Mouse (Mus musculus): ENCODE data around the gene Gramd1a.

Gramd1a gene

GRCm38 (mm10) chr7:31155296-31156033 lies at the start of gene Gramd1a:
Gene Gramd1a, minus strand, starts transcription at chr7:31155896.
- TF ChIP-seq GATA4 (IDR thresholded peaks at IDR 0.05; ENCODE audit: insufficient replicate concordance, low read length) = no peak

GRCm38 (mm10) chr7:31195591-31196307 lies 40.1 kb upstream of the Gramd1a start:
- no peak for TF ChIP-seq GATA4 (IDR thresholded peaks at IDR 0.05; ENCODE audit: insufficient replicate concordance, low read length)

- no peak for TF ChIP-seq GATA4 (IDR thresholded peaks at IDR 0.05; ENCODE audit: insufficient replicate concordance, low read length)
These were observed 29.0 kb upstream of the Gramd1a start for GRCm38 (mm10) chr7:31184711-31185110.

- TF ChIP-seq GATA4 (IDR thresholded peaks at IDR 0.05; ENCODE audit: insufficient replicate concordance, low read length) = no peak
These were observed 27.2 kb upstream of the Gramd1a start for GRCm38 (mm10) chr7:31182863-31183262.

GRCm38 (mm10) chr7:31176886-31177763 lies 21.4 kb upstream of the Gramd1a start:
- no peak for TF ChIP-seq GATA4 (IDR thresholded peaks at IDR 0.05; ENCODE audit: insufficient replicate concordance, low read length)

GRCm38 (mm10) chr7:31175096-31175495 lies 19.4 kb upstream of the Gramd1a start:
- no peak for TF ChIP-seq GATA4 (IDR thresholded peaks at IDR 0.05; ENCODE audit: insufficient replicate concordance, low read length)

- no peak for TF ChIP-seq GATA4 (IDR thresholded peaks at IDR 0.05; ENCODE audit: insufficient replicate concordance, low read length)
These were observed 18.8 kb upstream of the Gramd1a start for GRCm38 (mm10) chr7:31174466-31174865.

- TF ChIP-seq GATA4 (IDR thresholded peaks at IDR 0.05; ENCODE audit: insufficient replicate concordance, low read length) = no peak
These were observed 16.5 kb upstream of the Gramd1a start for GRCm38 (mm10) chr7:31172238-31172637.

- TF ChIP-seq GATA4 (IDR thresholded peaks at IDR 0.05; ENCODE audit: insufficient replicate concordance, low read length) = no peak
These were observed 14.8 kb upstream of the Gramd1a start for GRCm38 (mm10) chr7:31170520-31170919.

- TF ChIP-seq GATA4 (IDR thresholded peaks at IDR 0.05; ENCODE audit: insufficient replicate concordance, low read length) = peak; percentile 85; the same call in 1 of the 2 replicates
These were observed 12.7 kb upstream of the Gramd1a start for GRCm38 (mm10) chr7:31168412-31168811.

GRCm38 (mm10) chr7:31164748-31165147 lies 9.1 kb upstream of the Gramd1a start:
- TF ChIP-seq GATA4 (IDR thresholded peaks at IDR 0.05; ENCODE audit: insufficient replicate concordance, low read length) = no peak

- TF ChIP-seq GATA4 (IDR thresholded peaks at IDR 0.05; ENCODE audit: insufficient replicate concordance, low read length) = no peak
These were observed 8.2 kb upstream of the Gramd1a start for GRCm38 (mm10) chr7:31163666-31164577.

- TF ChIP-seq GATA4 (IDR thresholded peaks at IDR 0.05; ENCODE audit: insufficient replicate concordance, low read length) = no peak
These were observed 6.6 kb upstream of the Gramd1a start for GRCm38 (mm10) chr7:31162324-31162723.

GRCm38 (mm10) chr7:31161831-31162230 lies 6.1 kb upstream of the Gramd1a start:
- no peak for TF ChIP-seq GATA4 (IDR thresholded peaks at IDR 0.05; ENCODE audit: insufficient replicate concordance, low read length)
